Mouse (Mus musculus): ENCODE results near the gene Klhl23.

DNA sequence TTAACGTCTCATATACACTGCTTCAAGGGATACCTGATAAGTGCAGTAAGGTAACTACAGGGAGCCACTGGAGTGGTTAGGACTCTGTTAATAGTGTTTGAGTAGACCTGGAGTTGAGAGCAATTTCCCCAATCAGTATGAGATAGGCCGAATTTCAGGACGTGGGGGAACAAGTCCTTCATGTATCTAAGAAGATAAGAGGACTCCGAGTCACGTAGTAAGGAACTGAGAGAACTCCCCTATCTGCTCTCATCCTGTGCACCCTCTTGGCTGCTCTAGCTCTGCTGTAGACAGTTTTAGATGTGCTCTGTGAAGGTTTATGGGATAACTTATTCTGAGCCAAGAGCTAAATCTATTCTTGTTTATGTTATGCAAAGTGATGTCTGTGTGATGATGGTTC is 5.2 kb upstream of the Klhl23 start:
- no peak for TF ChIP-seq CTCF (IDR thresholded peaks at IDR 0.05; ENCODE audit: borderline replicate concordance, insufficient read depth, low read length)
- TF ChIP-seq POLR2A (IDR thresholded peaks at IDR 0.05; ENCODE audit: low read depth, low read length): no peak

All from embryonic fibroblast, embryonic 13.5 days (primary cell).